Mouse (Mus musculus) ES-E14 (cell line): ENCODE measurements around the gene Actn1.

Experiments used
- MAFK ChIP-seq: IDR thresholded peaks from 2 replicates; pipeline ENCODE4 v1.6.1; 2014; ENCODE audit warnings: mild to moderate bottlenecking, low read depth, low read length, inconsistent platforms; ENCODE audit not compliant: insufficient read depth
- ZC3H11A ChIP-seq: IDR thresholded peaks from 2 replicates; pipeline ENCODE4 v1.6.1; 2012; ENCODE audit warnings: low read depth, mild to moderate bottlenecking, inconsistent platforms, low read length, borderline replicate concordance

GRCm38 (mm10) chr12:80259216-80260055 is 735 bp downstream of the Actn1 start:
- TF ChIP-seq MAFK: no peak
- no peak for TF ChIP-seq ZC3H11A
